Mouse (Mus musculus) mature B cell (primary cell): ENCODE results near the gene Hoxc4.

ENCODE experiments used
- in situ Hi-C: fragments of 300-500 bp; cut with MboI; formaldehyde crosslinking; loops from 2 replicates; pipeline ENCODE4 v1.14.3; 2019

The Hoxc4 gene

GRCm38 (mm10) chr15:103010112-103010846, 8.5 kb upstream of the Hoxc4 start:
- in situ Hi-C loops: no loop called here

GRCm38 (mm10) chr15:103010847-103011555, 7.7 kb upstream of the Hoxc4 start:
- in situ Hi-C loops: no loop called here

- in situ Hi-C loops: no loop called here
Measured at GRCm38 (mm10) chr15:103011928-103012486, 6.7 kb upstream of the Hoxc4 start.

- in situ Hi-C loops: no loop called here
Measured at GRCm38 (mm10) chr15:103013238-103013984, 5.3 kb upstream of the Hoxc4 start.

- in situ Hi-C loops: no loop called here
Measured at GRCm38 (mm10) chr15:103014166-103015008, 4.3 kb upstream of the Hoxc4 start.

GRCm38 (mm10) chr15:103015009-103015399, 3.7 kb upstream of the Hoxc4 start:
- in situ Hi-C loops: no loop called here

- in situ Hi-C loops: no loop called here
Measured at GRCm38 (mm10) chr15:103015406-103016166, 3.1 kb upstream of the Hoxc4 start.

- in situ Hi-C loops: no loop called here
Measured at GRCm38 (mm10) chr15:103020899-103021418, 2.2 kb downstream of the Hoxc4 start.

- in situ Hi-C loops: no loop called here
Measured at GRCm38 (mm10) chr15:103021544-103021943, 2.8 kb downstream of the Hoxc4 start.

GRCm38 (mm10) chr15:103024131-103024530, 5.4 kb downstream of the Hoxc4 start:
- in situ Hi-C loops: no loop called here

GRCm38 (mm10) chr15:103027266-103028235, 8.8 kb downstream of the Hoxc4 start:
- in situ Hi-C loops: no loop called here

- in situ Hi-C loops: no loop called here
Measured at GRCm38 (mm10) chr15:103028916-103029512, 10.3 kb downstream of the Hoxc4 start.

- in situ Hi-C loops: no loop called here
Measured at GRCm38 (mm10) chr15:103030142-103030541, 11.4 kb downstream of the Hoxc4 start.

GRCm38 (mm10) chr15:103032167-103032566, 13.4 kb downstream of the Hoxc4 start:
- in situ Hi-C loops: no loop called here

GRCm38 (mm10) chr15:103032646-103033575, 14.2 kb downstream of the Hoxc4 start:
- in situ Hi-C loops: no loop called here

GRCm38 (mm10) chr15:103034043-103034806, 15.5 kb downstream of the Hoxc4 start:
- in situ Hi-C loops: no loop called here
